Mouse (Mus musculus): ENCODE data around the gene Fsd2.

DNA sequence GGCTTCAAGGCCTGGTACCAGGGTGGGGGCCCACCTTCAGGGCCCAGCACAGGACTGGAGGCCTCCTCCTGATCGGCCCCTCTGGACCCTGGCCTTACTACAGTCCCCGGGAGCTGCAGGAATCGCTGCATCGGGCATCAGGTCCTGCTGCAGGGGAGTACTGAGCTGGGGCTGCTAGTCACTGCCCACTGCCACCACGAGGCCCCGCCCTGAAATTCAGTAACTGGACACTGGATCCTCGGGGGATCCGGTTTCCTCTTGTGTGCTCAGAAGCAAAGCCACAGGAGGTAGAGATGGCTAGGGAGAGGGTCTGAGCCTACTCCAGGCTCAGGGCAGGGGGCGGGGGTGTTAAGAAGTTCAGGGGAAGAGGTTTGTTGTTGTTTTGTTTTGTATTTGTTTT, 77.1 kb downstream of the Fsd2 start:
- TF ChIP-seq KAT2A (IDR thresholded peaks at IDR 0.05; ENCODE audit: insufficient replicate concordance, low read length): no peak
- no peak for TF ChIP-seq CTCF (conservative IDR thresholded peaks at IDR 0.05 in 1 of 2, IDR thresholded peaks at IDR 0.05 in 1 of 2; ENCODE audit: low read depth in 2 of 2, low read length in 2 of 2)
- TF ChIP-seq EP300 (IDR thresholded peaks at IDR 0.05; ENCODE audit: low read length): no peak
- no peak for TF ChIP-seq POLR2A (IDR thresholded peaks at IDR 0.05; ENCODE audit: low read depth, low read length)
- TF ChIP-seq GABPA (IDR thresholded peaks at IDR 0.05; ENCODE audit: insufficient replicate concordance, low read depth, low read length): no peak
- no peak for TF ChIP-seq HCFC1 (IDR thresholded peaks at IDR 0.05; ENCODE audit: low read depth, low read length)
- TF ChIP-seq RAD21 (IDR thresholded peaks at IDR 0.05; ENCODE audit: low read depth, low read length): no peak

Data from CH12.LX (cell line).